Comparison of ENCODE assay signal across 20 mouse cellular contexts in genomic region chr11:50256615-50257014, GRCm38 (mm10). TPM values are rescaled to one million over a fixed set of nuclear protein-coding genes. Genes with fewer than 3 reads are reported as not detected.
A peak's percentile ranks its signal among the peaks of the same experiment; 100 is the strongest.
DNase-seq lines count a peak whose midpoint lies in the region; ATAC-seq and TF ChIP-seq lines count a peak whose summit lies in the region.
"Had no signal": no experiment of that assay in that cellular context is flagged by ENCODE, and none has a peak within 500 bp of the region (broad histone marks: within the 10 kb centered on the region; RNA-seq: fewer than 3 reads in every experiment).

No protein-coding gene starts in this region.

- no peak for DNase-seq in layer of hippocampus, adult 2 months (ENCODE audit: low spot score in 2 of 2)
- no peak for DNase-seq in layer of hippocampus, postnatal 36 days
- peak; percentile 45 for DNase-seq in adipocyte (ENCODE audit: low spot score)
- no peak for DNase-seq in lung, postnatal 25 days (ENCODE audit: low spot score)
- DNase-seq in cerebellum, postnatal 14 days = no peak
- DNase-seq: adrenal gland, postnatal 10 days; cerebellum, adult 2 months; cerebellum, postnatal 10 days; forebrain, postnatal 0 days; gastrocnemius, postnatal 36 days; heart, postnatal 14 days had no signal

- no peaks in the 10 kb centered on the region for H3K27me3 ChIP-seq in neural tube, embryonic 15.5 days (replicated peaks)
- H3K27me3 ChIP-seq: embryonic facial prominence, embryonic 13.5 days; forebrain, embryonic 13.5 days; heart, embryonic 15.5 days; intestine, embryonic 15.5 days had no signal

- no peak overlapping the region for H3K4me3 ChIP-seq in layer of hippocampus, adult 2 months
- H3K4me3 ChIP-seq in neural tube, embryonic 15.5 days (replicated peaks) = no peak overlapping the region
- H3K4me3 ChIP-seq: embryonic facial prominence, embryonic 13.5 days; forebrain, embryonic 13.5 days; heart, embryonic 15.5 days; hindbrain, embryonic 10.5 days; intestine, embryonic 15.5 days had no signal

- H3K4me2 ChIP-seq in neural tube, embryonic 15.5 days = no peak overlapping the region
- H3K4me2 ChIP-seq: embryonic facial prominence, embryonic 13.5 days; forebrain, embryonic 13.5 days; heart, embryonic 15.5 days; hindbrain, embryonic 14.5 days; intestine, embryonic 15.5 days had no signal

- H3K36me3 ChIP-seq in neural tube, embryonic 15.5 days = peaks cover 57% of the 10 kb centered on the region

- TF ChIP-seq CTCF in layer of hippocampus, adult 2 months (conservative IDR thresholded peaks at IDR 0.05) = no peak

- peak overlapping the region; percentile 74 for H3K27ac ChIP-seq in layer of hippocampus, adult 2 months
- H3K27ac ChIP-seq in neural tube, embryonic 15.5 days (replicated peaks) = no peak overlapping the region
- H3K27ac ChIP-seq: embryonic facial prominence, embryonic 13.5 days; forebrain, embryonic 13.5 days; heart, embryonic 10.5 days; heart, embryonic 15.5 days; hindbrain, embryonic 10.5 days; hindbrain, embryonic 14.5 days; intestine, embryonic 15.5 days had no signal

- no peaks in the 10 kb centered on the region for H3K9me3 ChIP-seq in neural tube, embryonic 15.5 days (replicated peaks)
- H3K9me3 ChIP-seq: embryonic facial prominence, embryonic 13.5 days; forebrain, embryonic 13.5 days; heart, embryonic 10.5 days; heart, embryonic 15.5 days; hindbrain, embryonic 10.5 days; intestine, embryonic 15.5 days had no signal

- 88% methylated on average over 7 of the region's 7 CpGs for WGBS in neural tube, embryonic 15.5 days

- ATAC-seq in erythroblast, adult 5-6 weeks (replicated peaks; ENCODE audit: low FRiP score, poor library complexity, severe bottlenecking) = 0 out of 2 replicates have a peak, but pooled peaks have one; percentile 34
- no peak for ATAC-seq in neural tube, embryonic 15.5 days (ENCODE audit: low FRiP score)
- ATAC-seq: forebrain, embryonic 13.5 days; forebrain, postnatal 0 days; intestine, embryonic 15.5 days had no signal

- no peak overlapping the region for H3K9ac ChIP-seq in neural tube, embryonic 15.5 days (replicated peaks)
- H3K9ac ChIP-seq: embryonic facial prominence, embryonic 13.5 days; forebrain, embryonic 13.5 days; forebrain, postnatal 0 days; heart, embryonic 15.5 days; hindbrain, embryonic 14.5 days; intestine, embryonic 15.5 days had no signal

- no peaks in the 10 kb centered on the region for H3K4me1 ChIP-seq in neural tube, embryonic 15.5 days
- H3K4me1 ChIP-seq: forebrain, embryonic 13.5 days had no signal

RNA-seq across cellular contexts. Expression of gene Ltc4s, which starts 18.2 kb away (rescaled TPM):
- total RNA-seq in layer of hippocampus, adult 2 months (2021) = 1 to 10 TPM; 6.8 to 9.3 TPM
- 1 to 10 TPM; 5.1 to 8.7 TPM for total RNA-seq in layer of hippocampus, postnatal 36 days (2021)
- total RNA-seq in erythroblast, adult 5-6 weeks (2015; ENCODE audit: low replicate concordance) = not detected in 2 replicates
- total RNA-seq in erythroblast, adult 5-6 weeks (2017; ENCODE audit: low replicate concordance) = 2.2 TPM in 1 of 2 replicates, not detected in the other
- 2.9 and 3.7 TPM in 2 replicates for polyA plus RNA-seq in neural tube, embryonic 15.5 days (2015; fragmentation: Nextera tagmentation; extraction: Ambion mirVana)

RNA-seq across cellular contexts. Expression of gene Maml1, which starts 35.5 kb away (rescaled TPM):
- total RNA-seq in layer of hippocampus, adult 2 months (2021) = 10 to 100 TPM; 10.1 to 10.8 TPM
- total RNA-seq in layer of hippocampus, postnatal 36 days (2021) = 10 to 100 TPM in 1 of 2 experiments, 1 to 10 TPM in 1; 8.8 to 10.5 TPM
- total RNA-seq in erythroblast, adult 5-6 weeks (2015; ENCODE audit: low replicate concordance) = 15.2 and 15.7 TPM in 2 replicates
- total RNA-seq in erythroblast, adult 5-6 weeks (2017; ENCODE audit: low replicate concordance) = 7.2 and 10.0 TPM in 2 replicates
- 2.5 and 2.6 TPM in 2 replicates for polyA plus RNA-seq in neural tube, embryonic 15.5 days (2015; fragmentation: Nextera tagmentation; extraction: Ambion mirVana)

RNA-seq across cellular contexts. Expression of gene Mgat4b, which starts 45.9 kb away (rescaled TPM):
- total RNA-seq in layer of hippocampus, adult 2 months (2021) = 10 to 100 TPM; 91.2 to 93.0 TPM
- total RNA-seq in layer of hippocampus, postnatal 36 days (2021) = 100 to 1,000 TPM in 1 of 2 experiments, 10 to 100 TPM in 1; 91.1 to 102 TPM
- total RNA-seq in erythroblast, adult 5-6 weeks (2015; ENCODE audit: low replicate concordance) = 7.1 and 7.7 TPM in 2 replicates
- total RNA-seq in erythroblast, adult 5-6 weeks (2017; ENCODE audit: low replicate concordance) = 5.1 and 10.0 TPM in 2 replicates
- 50.2 and 63.8 TPM in 2 replicates for polyA plus RNA-seq in neural tube, embryonic 15.5 days (2015; fragmentation: Nextera tagmentation; extraction: Ambion mirVana)

RNA-seq across cellular contexts. Expression of gene Sqstm1, which starts 46.0 kb away (rescaled TPM):
- total RNA-seq in layer of hippocampus, adult 2 months (2021) = 100 to 1,000 TPM; 444 to 465 TPM
- total RNA-seq in layer of hippocampus, postnatal 36 days (2021) = 100 to 1,000 TPM; 426 to 430 TPM
- 101 and 109 TPM in 2 replicates for total RNA-seq in erythroblast, adult 5-6 weeks (2015; ENCODE audit: low replicate concordance)
- 596 and 621 TPM in 2 replicates for total RNA-seq in erythroblast, adult 5-6 weeks (2017; ENCODE audit: low replicate concordance)
- polyA plus RNA-seq in neural tube, embryonic 15.5 days (2015; fragmentation: Nextera tagmentation; extraction: Ambion mirVana) = 421 and 450 TPM in 2 replicates

Comparison
In these comparisons a context has a peak if more than half of its experiments do, and no peak if none do; other contexts are left out.
1. RNA of gene Mgat4b, which starts 45.9 kb away (total RNA-seq): 91.1 to 102 TPM in layer of hippocampus, postnatal 36 days and 91.2 to 93.0 TPM in layer of hippocampus, adult 2 months; 5.1 to 10.0 TPM in erythroblast, adult 5-6 weeks; every median in the first group is over 4 times any median in the second.